Mouse (Mus musculus) myocyte (in vitro differentiated cells): Measurements from ENCODE around the gene Pop5.

Experiments used
- POLR2A ChIP-seq: IDR thresholded peaks from one replicate; pipeline ENCODE4 v1.6.1; 2011; ENCODE audit warnings: low read depth, mild to moderate bottlenecking, control low read depth, moderate library complexity; ENCODE audit not compliant: insufficient read length
- POLR2AphosphoS2 ChIP-seq: IDR thresholded peaks from one replicate; pipeline ENCODE4 v1.6.1; 2011; ENCODE audit warnings: low read depth, control low read depth; ENCODE audit not compliant: insufficient read length

GRCm38 (mm10) chr5:115278053-115278452, 42.4 kb downstream of the Pop5 start:
- TF ChIP-seq POLR2A (no peak), POLR2AphosphoS2 (no peak)
